8 mouse cellular contexts compared by ENCODE assay signal in the genomic region with DNA sequence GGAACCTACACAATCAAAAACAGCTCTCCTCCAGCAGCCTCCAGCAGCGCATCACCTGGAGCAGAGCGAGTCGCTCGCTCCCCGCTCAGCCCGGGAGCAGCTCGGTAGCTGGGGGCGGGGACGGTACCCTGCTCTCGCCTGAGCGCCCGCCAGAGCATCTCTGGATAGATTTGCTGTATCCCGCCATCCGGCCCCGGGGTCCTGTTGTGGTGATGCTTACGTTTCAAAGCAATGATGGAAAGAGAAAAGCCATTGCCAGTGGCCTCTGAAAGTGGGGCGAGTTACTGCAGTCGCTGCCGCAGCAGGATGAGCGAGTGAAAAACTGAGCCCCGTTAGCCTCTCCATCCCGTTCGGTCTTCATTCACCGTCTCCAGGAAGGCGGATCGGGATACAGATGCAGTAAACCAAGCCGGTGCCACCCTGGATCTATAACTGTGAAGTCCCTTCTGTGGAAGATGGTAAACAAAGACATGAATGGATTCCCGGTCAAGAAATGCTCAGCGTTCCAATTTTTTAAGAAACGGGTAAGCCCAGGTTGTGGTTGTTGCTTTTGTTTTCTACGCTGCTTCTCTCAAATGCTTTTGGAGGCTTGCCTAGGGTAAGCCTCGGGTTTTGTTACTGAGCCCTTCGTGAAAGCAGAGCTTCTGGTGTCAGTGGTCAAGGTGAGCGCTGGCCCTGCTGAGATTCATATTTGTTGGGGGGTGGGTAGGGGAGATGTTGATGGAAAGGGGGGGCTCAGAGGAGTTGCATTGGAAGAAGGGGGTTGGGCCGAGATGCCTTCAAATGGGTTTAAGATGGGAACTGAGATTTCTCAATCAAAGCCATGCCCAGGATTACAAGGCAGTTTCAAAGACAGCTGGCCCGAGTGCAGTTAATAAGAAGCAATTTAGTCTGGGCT. TPM values are rescaled to one million over a fixed set of nuclear protein-coding genes. Genes with fewer than 3 reads are reported as not detected.
DNase-seq lines count a peak whose midpoint lies in the region; ATAC-seq and TF ChIP-seq lines count a peak whose summit lies in the region.

Gene Sgk1, plus strand, starts transcription at position 1 of the 898 bp plus-strand sequence.

- no peaks in the 10 kb centered on the region for H3K9me3 ChIP-seq in limb, embryonic 15.5 days
- no peaks in the 10 kb centered on the region for H3K9me3 ChIP-seq in neural tube, embryonic 13.5 days

- CTCF ChIA-PET in Patski (lab: Charles Lee) = interaction anchor here (1.3 kb wide), 1 partner anchor 13 kb away, joined by 3 read pairs; no protein-coding TSS in a partner anchor

- no peaks in the 10 kb centered on the region for H3K27me3 ChIP-seq in Patski
- peaks cover 8% of the 10 kb centered on the region; the same call in 1 of the 2 replicates for H3K27me3 ChIP-seq in limb, embryonic 15.5 days
- no peaks in the 10 kb centered on the region for H3K27me3 ChIP-seq in neural tube, embryonic 13.5 days

- H3K4me3 ChIP-seq in limb, embryonic 15.5 days = peak within 1 kb of the TSS; percentile 43
- peak within 1 kb of the TSS; percentile 54 for H3K4me3 ChIP-seq in neural tube, embryonic 13.5 days

- WGBS in limb, embryonic 15.5 days = 3% methylated on average over 36 of the region's 36 CpGs
- 1% methylated on average over 36 of the region's 36 CpGs for WGBS in neural tube, embryonic 13.5 days

- no peak within 1 kb of the TSS for H3K27ac ChIP-seq in limb, embryonic 15.5 days
- peak within 1 kb of the TSS; percentile 91 for H3K27ac ChIP-seq in neural tube, embryonic 13.5 days (replicated peaks)

- peak within 1 kb of the TSS; percentile 15; the same call in 1 of the 2 replicates for H3K9ac ChIP-seq in limb, embryonic 15.5 days
- peak within 1 kb of the TSS; percentile 81 for H3K9ac ChIP-seq in neural tube, embryonic 13.5 days

- peaks cover 16% of the 10 kb centered on the region for H3K4me1 ChIP-seq in limb, embryonic 15.5 days
- H3K4me1 ChIP-seq in neural tube, embryonic 13.5 days (replicated peaks) = peaks cover 37% of the 10 kb centered on the region

- TF ChIP-seq CTCF in Patski (IDR thresholded peaks at IDR 0.05) = no peak

- no peaks in the 10 kb centered on the region for H3K36me3 ChIP-seq in limb, embryonic 15.5 days
- H3K36me3 ChIP-seq in neural tube, embryonic 13.5 days = no peaks in the 10 kb centered on the region

- peak; percentile 47 for DNase-seq in CD4-positive helper T cell, adult 2 months (ENCODE audit: low read depth, low spot score)
- DNase-seq in Patski (ENCODE audit: low read depth, low spot score) = no peak
- DNase-seq in cerebellum, postnatal 4 days (ENCODE audit: low spot score in 2 of 2) = peak; percentile 38 to 66
- DNase-seq in gastrocnemius, adult 8-10 months (ENCODE audit: low spot score in 2 of 2) = no peak
- DNase-seq in testis, postnatal 14 days (ENCODE audit: low spot score) = no peak

- ATAC-seq in Patski = no peak
- peak; percentile 81 for ATAC-seq in inflammation-experienced regulatory T-cells, adult 6 months
- ATAC-seq in limb, embryonic 15.5 days (ENCODE audit: insufficient number of reproducible peaks, low FRiP score, low TSS enrichment, low read depth) = no peak
- ATAC-seq in neural tube, embryonic 13.5 days (ENCODE audit: low read depth) = peak; percentile 92

- POLR2A ChIA-PET in Patski (lab: Charles Lee) = no interaction called here

- in situ Hi-C loops in Patski (cut with MboI; ENCODE audit: low pct_unique_long_range_greater_than_20kb) = no loop called here

- peak within 1 kb of the TSS; percentile 77 for H3K4me2 ChIP-seq in limb, embryonic 15.5 days
- peak within 1 kb of the TSS; percentile 66 for H3K4me2 ChIP-seq in neural tube, embryonic 13.5 days

RNA-seq across cellular contexts. Expression of gene Sgk1, which starts in this region (rescaled TPM):
- polyA plus RNA-seq in Patski (2021) = 123 TPM
- 100 to 1,000 TPM; 176 to 239 (median 185) TPM for total RNA-seq in gastrocnemius, adult 8-10 months (2022)
- polyA plus RNA-seq in inflammation-experienced regulatory T-cells, adult 6 months (2017; shearing (Covaris generic)) = 10 to 100 TPM; 19.5 to 98.6 (median 25.8) TPM
- 45.9 and 46.0 TPM in 2 replicates for polyA plus RNA-seq in limb, embryonic 15.5 days (2015; fragmentation: Nextera tagmentation; extraction: Ambion mirVana)
- polyA plus RNA-seq in neural tube, embryonic 13.5 days (2015; fragmentation: Nextera tagmentation; extraction: Ambion mirVana) = 30.9 and 34.7 TPM in 2 replicates

Comparison
In these comparisons a context has a peak if more than half of its experiments do, and no peak if none do; other contexts are left out.
1. DNase-seq: peak in CD4-positive helper T cell, adult 2 months (single experiment) and cerebellum, postnatal 4 days (2 of 2); none in Patski (single experiment), gastrocnemius, adult 8-10 months (0 of 2) and testis, postnatal 14 days (single experiment).
2. ATAC-seq: peak in inflammation-experienced regulatory T-cells, adult 6 months (single experiment) and neural tube, embryonic 13.5 days (single experiment); none in Patski (single experiment) and limb, embryonic 15.5 days (single experiment).